Mouse (Mus musculus) layer of hippocampus, postnatal 10 days (tissue): Measurements from ENCODE around the gene Fgfr2. TPM values are rescaled to one million over a fixed set of nuclear protein-coding genes. Genes with fewer than 3 reads are reported as not detected.

Experiments
- DNase-seq, 2 experiments: peaks; one replicate each; pipeline ENCODE4 v3.0.0; 2021; ENCODE audit warnings: low spot score in 2 of 2
- total RNA-seq, 2 experiments: library from RNA; stranded (reverse); gene quantifications; 2 replicates each; pipeline ENCODE4 v1.2.3; 2021

Gene Fgfr2
- total RNA-seq, 2 experiments from 2014 or later, result 35.6 to 48.3 TPM

GRCm38 (mm10) chr7:130816243-130816642 lies 2306.9 kb downstream of the Fgfr2 start:
- DNase-seq, result no peak

- no peak for DNase-seq
Observed at GRCm38 (mm10) chr7:130815601-130816000, 2307.5 kb downstream of the Fgfr2 start.

GRCm38 (mm10) chr7:130812407-130812806 lies 2310.7 kb downstream of the Fgfr2 start:
- no peak for DNase-seq

- no peak for DNase-seq
Observed at GRCm38 (mm10) chr7:130810238-130810637, 2312.9 kb downstream of the Fgfr2 start.

GRCm38 (mm10) chr7:130808694-130809093 lies 2314.5 kb downstream of the Fgfr2 start:
- DNase-seq, result no peak

- DNase-seq, result no peak
Observed at GRCm38 (mm10) chr7:130807749-130808148, 2315.4 kb downstream of the Fgfr2 start.

- no peak for DNase-seq
Observed at GRCm38 (mm10) chr7:130804991-130805390, 2318.2 kb downstream of the Fgfr2 start.

GRCm38 (mm10) chr7:130803251-130803825 lies 2319.8 kb downstream of the Fgfr2 start:
- no peak for DNase-seq

- no peak for DNase-seq
Observed at GRCm38 (mm10) chr7:130801811-130802210, 2321.3 kb downstream of the Fgfr2 start.

- no peak for DNase-seq
Observed at GRCm38 (mm10) chr7:130800681-130801080, 2322.5 kb downstream of the Fgfr2 start.

GRCm38 (mm10) chr7:130799418-130799817 lies 2323.7 kb downstream of the Fgfr2 start:
- DNase-seq, result no peak

GRCm38 (mm10) chr7:130797524-130797923 lies 2325.6 kb downstream of the Fgfr2 start:
- DNase-seq, result no peak

- DNase-seq, result no peak
Observed at GRCm38 (mm10) chr7:130796786-130797185, 2326.4 kb downstream of the Fgfr2 start.

- DNase-seq, result no peak
Observed at GRCm38 (mm10) chr7:130793671-130794070, 2329.5 kb downstream of the Fgfr2 start.

GRCm38 (mm10) chr7:130789456-130789855 lies 2333.7 kb downstream of the Fgfr2 start:
- DNase-seq, result no peak

- no peak for DNase-seq
Observed at GRCm38 (mm10) chr7:130788950-130789349, 2334.2 kb downstream of the Fgfr2 start.

GRCm38 (mm10) chr7:130787537-130787936 lies 2335.6 kb downstream of the Fgfr2 start:
- DNase-seq, result no peak

GRCm38 (mm10) chr7:130786708-130787107 lies 2336.4 kb downstream of the Fgfr2 start:
- no peak for DNase-seq

- no peak for DNase-seq
Observed at GRCm38 (mm10) chr7:130785923-130786575, 2337.1 kb downstream of the Fgfr2 start.

GRCm38 (mm10) chr7:130782501-130783050 lies 2340.6 kb downstream of the Fgfr2 start:
- DNase-seq, result no peak

GRCm38 (mm10) chr7:130780866-130781419 lies 2342.2 kb downstream of the Fgfr2 start:
- no peak for DNase-seq

GRCm38 (mm10) chr7:130773914-130774630 lies 2349.1 kb downstream of the Fgfr2 start, which contains the start of gene Btbd16:
Gene Btbd16 (plus strand): TSS chr7:130774069.
- DNase-seq, result no peak
